Mouse (Mus musculus): ENCODE measurements around the gene 4921536K21Rik. TPM values are rescaled to one million over a fixed set of nuclear protein-coding genes. Genes with fewer than 3 reads are reported as not detected.

Gene 4921536K21Rik
- polyA plus RNA-seq, 1 experiment = 0.29 TPM

GRCm38 (mm10) chr11:3862661-3863453 is 32.0 kb downstream of the 4921536K21Rik start:
- H3K27ac ChIP-seq (ENCODE audit: insufficient read depth, low read length) = peak overlapping the region; percentile 39; the same call in 1 of the 2 replicates
- H3K4me3 ChIP-seq (ENCODE audit: insufficient read depth, low read length) = peak overlapping the region; percentile 71
- peaks cover 5% of the 10 kb centered on the region for H3K4me1 ChIP-seq (ENCODE audit: control insufficient read depth, insufficient read depth, low read length)
- TF ChIP-seq POLR2A (IDR thresholded peaks at IDR 0.05; ENCODE audit: extremely low read depth, insufficient read depth, low read length) (no peak), CTCF (IDR thresholded peaks at IDR 0.05; ENCODE audit: extremely low read depth, insufficient read depth, low read length) (no peak)

GRCm38 (mm10) chr11:3860361-3860760 is 34.5 kb downstream of the 4921536K21Rik start:
- TF ChIP-seq POLR2A (IDR thresholded peaks at IDR 0.05; ENCODE audit: extremely low read depth, insufficient read depth, low read length) = no peak
- no peak for TF ChIP-seq CTCF (IDR thresholded peaks at IDR 0.05; ENCODE audit: extremely low read depth, insufficient read depth, low read length)
- no peak overlapping the region for H3K27ac ChIP-seq (ENCODE audit: insufficient read depth, low read length)
- no peak overlapping the region; the same call in 1 of the 2 replicates for H3K4me3 ChIP-seq (ENCODE audit: insufficient read depth, low read length)
- H3K4me1 ChIP-seq (ENCODE audit: control insufficient read depth, insufficient read depth, low read length) = peaks cover 7% of the 10 kb centered on the region

GRCm38 (mm10) chr11:3859778-3860177 is 35.1 kb downstream of the 4921536K21Rik start:
- Histone ChIP-seq H3K4me1 (ENCODE audit: control insufficient read depth, insufficient read depth, low read length) (peaks cover 7% of the 10 kb centered on the region), H3K4me3 (ENCODE audit: insufficient read depth, low read length) (no peak overlapping the region)

GRCm38 (mm10) chr11:3857902-3858301 is 37.0 kb downstream of the 4921536K21Rik start:
- no peak overlapping the region for H3K27ac ChIP-seq (ENCODE audit: insufficient read depth, low read length)
- TF ChIP-seq CTCF (IDR thresholded peaks at IDR 0.05; ENCODE audit: extremely low read depth, insufficient read depth, low read length) (no peak), POLR2A (IDR thresholded peaks at IDR 0.05; ENCODE audit: extremely low read depth, insufficient read depth, low read length) (no peak)

More at GRCm38 (mm10) chr11:3859778-3860177, 35.1 kb downstream of the 4921536K21Rik start:
- H3K27ac ChIP-seq (ENCODE audit: insufficient read depth, low read length) = no peak overlapping the region
- no peak for TF ChIP-seq POLR2A (IDR thresholded peaks at IDR 0.05; ENCODE audit: extremely low read depth, insufficient read depth, low read length)

GRCm38 (mm10) chr11:3855846-3856245 is 39.1 kb downstream of the 4921536K21Rik start:
- peaks cover 9% of the 10 kb centered on the region for H3K4me1 ChIP-seq (ENCODE audit: control insufficient read depth, insufficient read depth, low read length)
- no peak for TF ChIP-seq POLR2A (IDR thresholded peaks at IDR 0.05; ENCODE audit: extremely low read depth, insufficient read depth, low read length)
- no peak for TF ChIP-seq CTCF (IDR thresholded peaks at IDR 0.05; ENCODE audit: extremely low read depth, insufficient read depth, low read length)
- H3K4me3 ChIP-seq (ENCODE audit: insufficient read depth, low read length) = no peak overlapping the region
- peak overlapping the region; percentile 48; the same call in 1 of the 2 replicates for H3K27ac ChIP-seq (ENCODE audit: insufficient read depth, low read length)

More at GRCm38 (mm10) chr11:3857902-3858301, 37.0 kb downstream of the 4921536K21Rik start:
- peaks cover 10% of the 10 kb centered on the region for H3K4me1 ChIP-seq (ENCODE audit: control insufficient read depth, insufficient read depth, low read length)
- no peak overlapping the region for H3K4me3 ChIP-seq (ENCODE audit: insufficient read depth, low read length)

- H3K4me1 ChIP-seq (ENCODE audit: control insufficient read depth, insufficient read depth, low read length) = peaks cover 17% of the 10 kb centered on the region
- H3K27ac ChIP-seq (ENCODE audit: insufficient read depth, low read length) = peak overlapping the region; percentile 34; the same call in 1 of the 2 replicates
Observed at GRCm38 (mm10) chr11:3854156-3854555, 40.7 kb downstream of the 4921536K21Rik start.

GRCm38 (mm10) chr11:3853481-3854034 is 41.3 kb downstream of the 4921536K21Rik start:
- Histone ChIP-seq H3K4me1 (ENCODE audit: control insufficient read depth, insufficient read depth, low read length) (peaks cover 19% of the 10 kb centered on the region), H3K27ac (ENCODE audit: insufficient read depth, low read length) (peak overlapping the region; percentile 34; the same call in 1 of the 2 replicates), H3K4me3 (ENCODE audit: insufficient read depth, low read length) (no peak overlapping the region)
- TF ChIP-seq CTCF (IDR thresholded peaks at IDR 0.05; ENCODE audit: extremely low read depth, insufficient read depth, low read length) (no peak), POLR2A (IDR thresholded peaks at IDR 0.05; ENCODE audit: extremely low read depth, insufficient read depth, low read length) (no peak)

More at GRCm38 (mm10) chr11:3854156-3854555, 40.7 kb downstream of the 4921536K21Rik start:
- H3K4me3 ChIP-seq (ENCODE audit: insufficient read depth, low read length) = no peak overlapping the region
- TF ChIP-seq POLR2A (IDR thresholded peaks at IDR 0.05; ENCODE audit: extremely low read depth, insufficient read depth, low read length) (no peak), CTCF (IDR thresholded peaks at IDR 0.05; ENCODE audit: extremely low read depth, insufficient read depth, low read length) (no peak)

GRCm38 (mm10) chr11:3853031-3853430 is 41.9 kb downstream of the 4921536K21Rik start:
- no peak overlapping the region for H3K4me3 ChIP-seq (ENCODE audit: insufficient read depth, low read length)
- TF ChIP-seq CTCF (IDR thresholded peaks at IDR 0.05; ENCODE audit: extremely low read depth, insufficient read depth, low read length) = no peak
- TF ChIP-seq POLR2A (IDR thresholded peaks at IDR 0.05; ENCODE audit: extremely low read depth, insufficient read depth, low read length) = no peak
- H3K4me1 ChIP-seq (ENCODE audit: control insufficient read depth, insufficient read depth, low read length) = peaks cover 20% of the 10 kb centered on the region
- H3K27ac ChIP-seq (ENCODE audit: insufficient read depth, low read length) = peak overlapping the region; percentile 52; the same call in 1 of the 2 replicates

- Histone ChIP-seq H3K4me1 (ENCODE audit: control insufficient read depth, insufficient read depth, low read length) (peaks cover 24% of the 10 kb centered on the region), H3K27ac (ENCODE audit: insufficient read depth, low read length) (0 out of 2 replicates have a peak overlapping the region, but pooled peaks have one; percentile 7), H3K4me3 (ENCODE audit: insufficient read depth, low read length) (no peak overlapping the region)
- TF ChIP-seq CTCF (IDR thresholded peaks at IDR 0.05; ENCODE audit: extremely low read depth, insufficient read depth, low read length) (no peak), POLR2A (IDR thresholded peaks at IDR 0.05; ENCODE audit: extremely low read depth, insufficient read depth, low read length) (no peak)
Observed at GRCm38 (mm10) chr11:3851872-3852271, 43.0 kb downstream of the 4921536K21Rik start.

Data from cortical plate, adult 2 months (tissue).